Mouse (Mus musculus): ENCODE data around the gene Gprc5b.

Gene Gprc5b

DNA sequence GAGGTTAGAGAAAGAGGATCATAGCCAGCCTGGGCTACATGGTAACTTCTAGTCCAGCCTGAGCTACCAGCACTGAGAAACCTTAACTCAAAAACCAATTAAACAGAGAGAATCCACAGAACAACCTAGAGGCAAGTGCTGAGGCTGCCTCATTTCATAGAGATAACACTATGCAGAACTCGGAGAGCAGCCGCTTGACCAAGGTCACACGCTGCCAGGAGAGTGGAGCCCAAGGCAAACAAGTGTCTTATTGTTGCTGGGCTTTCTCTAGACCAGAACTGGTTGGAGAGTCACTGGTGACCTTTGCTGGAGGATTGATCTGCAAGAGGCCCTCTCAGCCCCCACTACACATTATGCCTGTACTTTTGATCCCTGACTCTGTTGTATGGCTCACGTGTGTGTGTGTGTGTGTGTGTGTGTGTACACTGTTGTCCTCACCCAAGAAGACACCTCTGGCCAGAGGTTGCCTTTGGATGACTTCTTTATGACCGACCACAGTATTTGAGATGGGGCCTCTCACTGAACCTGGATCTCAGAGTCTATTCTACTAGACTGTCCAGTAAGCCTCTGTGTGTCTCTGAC, 5.6 kb downstream of the Gprc5b start:
- DNase-seq = no peak

DNA sequence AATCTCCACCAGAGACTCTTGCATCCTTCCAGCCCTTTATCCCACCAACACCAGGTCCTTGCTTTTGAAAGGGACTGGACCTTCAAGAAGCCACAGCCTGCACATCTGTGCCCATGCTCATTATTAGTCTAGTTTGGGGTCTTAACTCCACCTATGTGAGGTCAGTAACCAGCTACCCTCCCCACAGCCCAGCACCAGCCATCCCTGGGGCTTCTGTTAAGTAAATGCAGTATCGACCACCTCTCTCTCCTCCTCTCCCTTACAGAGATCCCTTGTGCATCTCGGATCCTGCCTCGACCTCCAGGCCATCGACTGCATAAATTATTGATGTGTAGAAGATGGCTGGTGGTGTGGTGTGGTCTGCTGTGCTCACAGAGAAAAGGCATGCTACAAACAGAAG, 8.6 kb downstream of the Gprc5b start:
- DNase-seq = no peak

DNA sequence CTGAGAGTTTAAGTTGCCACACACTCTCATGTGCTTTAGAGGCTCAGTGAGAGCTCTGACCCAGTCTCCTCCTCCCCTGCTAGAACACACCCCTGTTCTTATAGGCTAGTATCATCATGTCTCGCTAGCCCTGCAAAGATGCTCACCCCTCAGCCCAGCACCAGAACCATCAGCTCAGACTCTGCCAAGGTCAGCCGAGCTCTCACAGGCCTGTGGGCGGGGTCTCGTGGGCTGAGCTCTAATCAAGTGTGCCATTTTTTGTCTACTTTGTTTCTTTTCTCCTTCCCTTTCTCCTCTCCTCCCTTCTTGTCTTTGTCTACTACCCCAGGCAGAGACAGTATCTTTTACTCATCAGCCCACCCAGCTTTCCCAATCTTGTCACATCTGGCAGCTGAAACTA, 9.2 kb downstream of the Gprc5b start:
- no peak for DNase-seq

DNA sequence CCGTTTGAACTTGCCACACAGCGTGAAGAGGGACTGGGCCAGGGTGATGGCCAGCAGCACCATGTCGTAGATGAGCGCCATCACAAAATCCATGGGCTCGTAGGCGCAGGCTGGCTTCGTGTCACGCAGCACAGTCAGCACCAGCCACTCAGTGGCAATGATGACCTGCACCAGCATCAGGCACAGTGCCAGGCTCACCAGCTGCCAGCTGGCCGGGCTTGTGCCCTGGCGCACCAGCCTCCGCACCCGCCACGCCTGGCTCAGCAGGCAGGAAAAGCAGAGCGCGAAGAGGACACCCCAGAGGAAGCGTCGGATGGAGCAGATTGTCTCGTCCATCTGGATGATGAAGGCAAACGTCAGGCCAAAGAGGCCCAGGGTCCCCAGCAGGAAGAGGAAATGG, 11.1 kb downstream of the Gprc5b start:
- DNase-seq = peak; percentile 19 to 46

DNA sequence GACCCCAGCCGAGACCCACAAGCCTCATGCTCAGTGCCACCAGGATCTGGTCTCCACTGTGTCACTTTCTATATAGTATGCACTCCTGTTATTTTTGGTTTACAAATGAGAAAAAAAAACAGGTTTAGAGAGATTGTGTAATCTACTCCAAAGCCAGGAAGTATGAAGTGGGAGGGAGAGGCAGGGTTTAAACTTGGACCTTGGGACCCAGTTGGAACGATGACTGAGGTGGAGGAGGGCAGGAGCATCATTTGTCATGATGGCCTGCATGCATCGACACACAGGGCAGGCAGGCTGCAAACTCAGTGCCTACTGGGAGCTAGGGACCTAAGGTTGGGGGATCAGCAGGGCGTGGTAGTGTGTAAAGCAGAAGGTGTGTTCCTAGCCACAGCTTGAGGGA, 12.4 kb downstream of the Gprc5b start:
- DNase-seq = no peak

DNA sequence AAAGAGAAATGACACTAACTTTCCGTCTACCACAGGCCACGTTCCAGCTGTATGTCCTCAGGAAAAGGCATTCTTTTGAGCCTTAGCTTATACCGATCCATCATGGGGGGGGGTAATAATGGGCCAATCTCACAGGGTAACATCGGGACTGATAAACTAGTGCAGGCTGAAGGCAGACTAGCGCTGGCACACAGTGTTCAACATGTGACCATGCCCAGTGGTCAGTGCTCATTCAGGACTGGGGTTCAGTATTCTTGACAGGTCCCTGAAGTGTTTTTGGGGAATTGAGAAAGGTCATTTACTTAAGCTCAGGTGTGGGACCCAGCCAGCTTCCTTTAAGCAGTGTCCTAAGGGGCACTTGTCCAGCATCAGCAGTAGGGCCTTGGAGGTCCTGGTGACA, 13.2 kb downstream of the Gprc5b start:
- no peak for DNase-seq

DNA sequence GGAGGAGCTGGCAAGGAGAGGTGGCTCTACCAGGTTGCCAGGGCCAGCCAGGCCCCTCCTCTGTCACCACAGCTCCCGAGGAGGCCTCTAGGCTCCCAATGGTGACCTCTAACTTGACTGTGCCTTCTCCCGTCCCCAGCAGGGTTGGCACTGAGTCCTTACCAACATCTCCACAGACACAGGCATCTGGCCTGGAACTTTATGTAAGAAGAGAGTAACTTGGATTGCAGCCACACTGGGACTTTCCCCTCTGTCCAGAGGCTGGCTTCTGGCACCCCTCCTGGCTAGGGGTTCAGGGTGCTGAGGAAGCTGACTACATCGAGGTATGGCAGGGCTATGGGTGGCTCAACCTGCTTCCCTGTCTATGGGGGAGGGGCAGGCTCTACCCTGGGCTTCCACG, 13.7 kb downstream of the Gprc5b start:
- DNase-seq = no peak

DNA sequence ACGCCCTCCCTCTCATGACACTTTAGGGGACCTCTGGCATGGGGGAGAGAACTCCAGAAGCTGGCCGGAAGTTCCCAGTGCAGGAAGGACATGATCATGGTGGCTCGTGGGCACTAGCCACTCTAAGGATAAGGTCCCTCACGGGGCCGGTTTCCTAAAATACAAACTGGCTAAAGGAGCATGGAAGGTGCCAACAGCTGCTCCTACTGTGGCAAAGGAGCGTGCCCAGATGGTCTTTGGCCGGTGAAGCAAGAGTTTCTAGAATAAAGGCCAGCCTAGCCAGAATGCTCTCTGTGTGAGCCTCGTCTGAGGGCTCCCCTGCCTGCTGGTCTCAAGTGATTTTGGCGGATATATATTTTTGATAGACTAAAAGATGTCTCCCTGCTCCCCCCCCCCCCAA, 15.3 kb downstream of the Gprc5b start:
- DNase-seq = no peak

DNA sequence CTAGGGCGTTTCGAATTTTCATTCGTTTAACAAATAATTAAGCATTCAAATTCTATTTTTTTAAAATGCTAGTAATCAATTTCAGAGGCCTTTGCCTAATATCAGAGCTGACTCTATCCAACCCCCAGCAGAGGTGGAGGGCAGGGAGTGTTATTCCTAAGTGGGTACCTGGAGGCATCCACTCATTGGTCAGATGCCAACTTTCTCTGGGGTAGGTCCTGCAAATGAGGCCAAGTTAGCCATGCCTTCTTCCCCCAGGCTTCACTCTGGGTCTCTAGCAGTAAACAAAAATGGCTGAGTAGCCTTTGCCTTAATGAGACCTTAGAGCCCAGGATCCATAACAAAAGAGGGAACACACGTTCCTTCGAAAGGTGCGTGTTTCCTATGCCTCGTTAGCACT, 15.9 kb downstream of the Gprc5b start:
- DNase-seq = no peak

DNA sequence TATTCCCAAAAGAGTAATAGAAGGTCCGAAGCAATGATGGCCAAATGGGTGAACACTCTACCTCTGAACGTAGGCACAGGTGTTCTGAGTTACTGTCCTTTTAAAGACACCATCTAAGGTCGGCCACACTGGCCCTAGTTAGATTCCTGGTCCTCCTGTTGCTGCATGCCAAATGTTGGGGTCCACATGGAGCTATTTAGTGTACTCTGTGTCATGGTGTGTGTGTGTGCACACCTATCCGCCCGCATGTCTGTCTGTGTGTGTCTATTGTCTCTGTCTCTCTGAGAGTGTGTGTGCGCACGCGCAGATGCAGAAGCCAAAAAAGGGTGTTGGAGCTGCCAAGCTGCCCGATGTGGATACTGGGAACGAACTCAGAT, 17.9 kb downstream of the Gprc5b start:
- DNase-seq = no peak

DNA sequence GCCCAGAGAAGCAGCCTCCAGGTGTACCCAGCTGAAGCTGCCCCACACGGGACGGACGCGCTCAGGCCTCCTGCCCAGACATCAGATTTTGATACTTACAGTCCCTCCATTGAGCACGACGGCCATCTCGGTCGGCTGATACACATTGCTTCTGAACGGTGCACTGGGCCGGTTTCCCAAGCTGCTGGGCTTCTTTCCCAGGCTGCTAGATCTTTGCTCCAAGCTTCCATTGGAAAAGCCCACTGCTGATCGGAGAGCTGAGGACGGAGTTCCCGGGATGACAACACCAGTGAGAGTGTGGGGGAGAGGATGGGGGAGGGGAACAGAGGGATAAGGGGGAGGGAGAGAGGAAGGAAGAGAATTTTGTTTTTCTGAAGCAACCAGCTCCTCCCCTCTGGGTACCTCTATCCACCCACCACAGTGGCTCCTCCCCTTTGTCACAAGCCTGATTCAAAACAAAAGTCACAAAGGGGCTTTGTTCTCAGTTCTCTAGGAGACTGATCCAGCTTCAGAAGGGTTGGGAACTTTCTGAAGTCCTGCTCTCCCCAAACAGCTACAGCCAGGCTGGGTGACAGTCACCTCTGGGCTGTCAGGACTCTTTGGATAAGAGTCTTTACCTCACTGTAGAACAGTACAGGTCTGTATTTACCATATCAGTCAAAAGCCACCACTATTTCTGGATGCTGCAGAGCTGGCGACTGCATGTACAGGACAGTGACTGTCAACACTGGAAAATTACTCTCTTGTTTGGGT, 18.4 kb downstream of the Gprc5b start:
- DNase-seq = peak; percentile 35 to 64

DNA sequence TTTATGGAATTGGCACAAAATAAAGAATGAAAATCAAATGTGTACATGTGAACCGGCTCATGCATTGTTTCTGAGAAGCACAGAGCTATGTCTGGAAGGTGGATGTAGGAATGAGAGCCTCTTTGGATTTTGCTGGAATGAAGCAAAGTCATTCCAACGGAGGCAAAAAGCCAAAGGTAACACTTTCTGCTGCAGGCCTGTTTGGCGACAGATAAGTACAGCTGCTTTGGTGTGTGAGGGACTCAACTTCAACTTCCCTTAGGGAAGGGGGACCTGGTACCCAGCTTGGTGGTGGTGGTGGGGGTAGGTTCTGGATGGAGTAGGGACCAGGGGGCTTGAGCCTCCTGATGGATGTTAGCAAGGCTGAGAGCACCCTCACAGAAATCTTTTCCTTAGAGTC, 19.2 kb downstream of the Gprc5b start:
- DNase-seq = no peak

DNA sequence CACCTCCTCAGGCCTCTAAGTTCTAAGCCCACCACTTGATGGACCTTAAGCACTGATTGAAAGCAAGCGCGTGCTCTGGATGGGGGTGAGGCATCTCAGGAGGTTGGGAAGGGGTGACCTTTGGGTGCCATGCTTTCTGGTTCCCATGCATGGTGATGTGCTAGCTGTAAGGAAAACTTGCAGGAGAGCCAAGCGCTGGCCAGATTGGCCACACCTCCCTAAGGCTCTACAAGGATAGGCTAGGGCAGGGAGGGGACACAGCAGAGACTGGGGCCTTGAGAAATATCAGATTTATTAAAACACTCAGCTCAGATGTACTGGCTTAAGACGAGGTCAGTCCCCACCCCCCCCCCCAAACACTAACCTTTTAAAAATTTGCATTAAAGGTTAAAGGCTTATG, 21.6 kb downstream of the Gprc5b start:
- DNase-seq = no peak

DNA sequence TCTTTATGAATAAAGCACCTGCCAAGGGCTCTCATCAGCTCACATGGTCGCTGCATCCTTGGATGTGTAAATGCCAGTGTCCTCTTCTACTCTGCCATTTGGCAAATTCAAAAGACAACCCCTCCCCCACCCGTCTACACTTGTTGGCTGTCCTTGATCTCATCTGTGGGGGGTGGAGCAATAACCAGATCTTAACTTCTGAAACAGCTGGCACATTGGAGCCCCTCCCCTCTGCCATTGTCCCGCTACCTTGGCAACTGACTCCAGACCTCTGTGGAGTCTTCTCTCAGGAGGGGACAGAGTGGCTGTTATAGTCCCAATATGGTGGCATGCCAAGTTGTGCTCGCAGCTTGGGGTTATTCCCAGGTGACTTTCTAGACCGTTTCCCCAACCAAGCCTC, 22.7 kb downstream of the Gprc5b start:
- DNase-seq = peak in 1 of 2 experiments; percentile 6

DNA sequence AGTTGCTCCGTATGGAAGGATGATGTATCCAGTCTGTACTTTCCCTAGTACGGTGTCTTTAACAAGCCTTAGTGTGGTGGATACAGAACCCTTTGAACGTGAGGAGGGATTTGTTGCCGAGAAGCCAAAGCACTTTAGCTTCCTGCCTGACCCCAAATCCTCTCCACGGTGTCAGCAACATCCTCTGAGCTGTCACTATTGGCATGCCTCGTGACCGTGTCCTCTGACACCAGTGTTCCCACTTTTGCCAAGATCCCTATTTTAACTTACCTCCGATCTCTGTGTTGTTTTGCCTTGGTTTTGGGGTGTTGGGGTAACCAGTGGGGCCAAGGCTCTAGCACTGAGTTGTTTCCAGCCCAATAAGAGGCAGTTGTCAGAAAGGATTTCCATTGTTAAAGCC, 23.5 kb downstream of the Gprc5b start:
- no peak for DNase-seq

DNA sequence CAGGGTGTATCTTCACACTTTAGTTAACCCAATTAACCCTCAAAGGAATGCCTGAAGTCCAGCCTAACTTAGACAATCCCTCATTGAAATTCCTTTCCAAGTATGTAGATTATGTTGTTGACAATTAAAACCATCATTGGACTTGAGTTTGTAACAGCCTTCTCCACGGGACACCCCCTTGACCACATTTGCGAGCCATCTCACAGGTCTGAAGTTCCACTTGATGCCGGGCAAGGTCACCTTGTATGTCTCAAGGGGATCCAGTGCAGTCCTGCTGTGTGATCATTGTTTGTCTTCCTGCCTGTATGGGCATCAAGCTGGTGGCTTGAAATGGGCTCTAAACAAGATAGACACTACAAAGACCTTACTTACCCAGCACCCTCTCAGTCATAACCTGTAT, 26.1 kb downstream of the Gprc5b start:
- no peak for DNase-seq

DNA sequence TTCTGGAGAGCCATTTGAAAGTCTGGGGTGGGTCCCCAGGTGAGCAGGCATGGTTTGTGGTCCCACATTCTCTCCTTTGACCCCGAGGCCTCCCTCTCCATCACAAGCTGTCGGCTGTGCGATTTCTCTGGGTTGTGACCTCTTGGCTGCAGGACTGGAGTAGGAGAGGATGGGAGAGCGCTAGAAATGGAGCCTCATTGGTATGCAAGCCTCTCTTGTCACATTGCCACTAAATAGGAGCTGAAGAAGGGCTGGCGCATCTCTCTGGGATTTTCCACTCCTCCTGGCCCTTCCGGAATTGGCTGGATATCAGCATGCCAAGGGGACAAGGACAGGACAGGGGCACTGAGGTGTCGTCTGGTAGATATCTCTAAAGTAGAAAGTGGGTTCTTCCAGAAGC, 29.8 kb downstream of the Gprc5b start:
- DNase-seq = no peak

DNA sequence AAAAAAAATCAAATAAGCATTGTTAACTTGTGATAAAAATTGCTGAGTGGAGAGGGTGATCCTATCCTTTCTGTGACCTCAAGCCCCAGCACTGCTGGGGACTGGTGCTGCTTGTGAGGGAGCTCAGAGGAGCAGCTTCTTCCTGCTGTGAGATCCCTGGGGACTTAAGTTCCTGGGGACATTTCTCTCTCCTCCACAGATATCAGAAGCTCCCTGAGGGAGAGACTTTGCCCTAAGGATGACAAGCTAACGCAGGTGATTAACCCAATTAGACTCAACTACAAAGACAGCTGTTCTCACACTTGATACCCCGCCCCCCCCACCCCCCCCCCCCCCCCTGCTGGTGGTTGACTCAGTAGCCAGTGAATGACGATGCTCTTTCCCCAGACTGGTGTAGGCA, 30.2 kb downstream of the Gprc5b start:
- no peak for DNase-seq

DNA sequence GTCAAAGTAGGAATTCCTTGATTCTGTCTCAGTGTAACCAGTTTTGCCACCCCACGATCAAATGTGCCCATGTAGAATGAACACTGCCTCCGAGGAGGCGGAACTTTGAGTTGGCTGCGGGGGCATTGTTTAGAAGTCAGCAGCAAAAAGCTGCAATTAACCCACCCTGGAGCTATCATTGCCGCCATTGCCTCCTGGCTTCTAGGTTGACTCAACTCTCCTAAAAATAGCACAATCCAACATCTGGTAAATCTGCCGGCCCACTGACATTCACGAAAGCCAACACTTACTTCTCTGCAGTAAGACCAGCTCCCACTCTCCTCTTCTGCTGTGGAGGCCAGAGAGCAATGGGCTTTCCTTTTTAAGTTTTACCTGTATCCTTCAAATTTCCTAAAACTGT, 35.8 kb downstream of the Gprc5b start:
- DNase-seq = no peak

DNA sequence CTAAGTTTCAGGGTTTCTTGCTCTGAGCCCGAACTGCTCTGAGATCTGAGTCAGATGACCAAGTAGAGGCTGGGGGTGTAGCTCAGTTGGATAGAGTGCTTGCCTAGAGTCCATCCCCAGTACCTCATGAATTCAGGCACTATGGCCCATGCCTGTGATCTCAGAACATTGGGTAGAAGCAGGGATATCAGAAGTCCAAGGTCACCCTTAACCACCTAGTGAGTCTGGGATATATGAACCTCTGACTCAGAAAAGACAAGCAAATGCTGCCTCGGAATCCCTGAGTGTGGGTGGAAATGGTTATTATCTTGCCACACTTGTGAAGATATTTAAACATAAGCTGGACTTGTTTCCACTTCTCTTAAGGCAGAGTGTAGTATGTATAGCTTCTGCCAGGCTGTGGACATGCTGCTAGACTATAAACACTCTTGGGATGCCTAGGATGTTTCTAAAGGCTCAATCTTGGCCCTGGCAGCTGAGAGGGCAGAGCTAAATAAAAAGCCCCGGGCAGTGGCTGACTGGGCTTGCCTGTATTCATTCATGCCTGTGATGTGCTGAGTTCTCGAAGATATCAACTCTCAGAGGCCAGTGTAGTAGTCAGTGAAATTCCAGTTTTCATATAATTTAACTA, 38.3 kb downstream of the Gprc5b start:
- no peak for DNase-seq

DNA sequence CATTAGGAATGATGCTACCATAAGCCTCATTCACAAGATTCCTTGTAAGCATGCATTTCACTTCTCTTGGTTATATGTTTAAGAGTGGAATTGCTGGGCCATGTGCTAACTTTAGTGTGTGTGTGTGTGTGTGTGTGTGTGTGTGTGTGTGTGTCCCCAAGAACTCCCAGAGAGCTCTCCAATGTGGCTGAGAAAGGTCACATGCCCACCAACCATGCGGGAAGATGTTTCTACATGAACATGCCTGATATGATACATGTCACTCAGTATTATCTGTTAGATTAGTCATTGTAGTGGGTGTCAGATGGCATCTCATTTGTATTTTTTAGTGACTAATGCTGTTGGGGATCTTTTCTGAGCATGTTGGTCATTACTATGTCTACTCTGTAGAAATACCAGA, 40.0 kb downstream of the Gprc5b start:
- no peak for DNase-seq

DNA sequence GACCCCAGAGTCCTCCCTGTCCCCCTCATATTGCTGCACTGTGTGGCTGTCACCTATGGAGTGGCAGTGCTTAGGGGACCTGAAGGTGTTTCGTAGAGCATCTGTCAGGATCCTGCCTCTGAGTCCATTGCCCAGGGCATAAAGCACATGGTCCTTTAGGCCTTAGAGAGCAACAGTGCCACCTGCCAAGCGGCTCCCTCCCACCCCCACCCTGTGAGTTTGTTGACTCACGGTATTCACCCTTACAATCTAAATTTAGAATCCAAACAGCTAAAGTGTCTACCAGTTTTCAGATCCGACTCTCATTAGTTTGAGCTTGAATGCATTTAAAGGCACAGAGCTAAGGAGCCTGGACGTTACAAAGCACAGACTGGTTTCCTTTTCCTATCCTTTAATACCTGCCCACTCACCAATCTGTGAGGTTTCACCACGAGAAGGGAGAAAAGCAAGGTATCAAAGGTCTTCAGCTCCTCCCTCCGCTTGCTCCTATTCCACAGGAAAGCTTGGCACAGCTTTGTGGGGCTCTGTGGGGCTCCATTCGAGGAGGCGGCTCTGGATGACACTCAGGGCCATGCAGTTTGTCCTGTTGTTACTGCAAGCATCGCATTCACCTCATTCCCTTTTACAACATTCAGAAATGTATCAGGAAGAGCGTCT, 41.3 kb downstream of the Gprc5b start:
- no peak for DNase-seq

DNA sequence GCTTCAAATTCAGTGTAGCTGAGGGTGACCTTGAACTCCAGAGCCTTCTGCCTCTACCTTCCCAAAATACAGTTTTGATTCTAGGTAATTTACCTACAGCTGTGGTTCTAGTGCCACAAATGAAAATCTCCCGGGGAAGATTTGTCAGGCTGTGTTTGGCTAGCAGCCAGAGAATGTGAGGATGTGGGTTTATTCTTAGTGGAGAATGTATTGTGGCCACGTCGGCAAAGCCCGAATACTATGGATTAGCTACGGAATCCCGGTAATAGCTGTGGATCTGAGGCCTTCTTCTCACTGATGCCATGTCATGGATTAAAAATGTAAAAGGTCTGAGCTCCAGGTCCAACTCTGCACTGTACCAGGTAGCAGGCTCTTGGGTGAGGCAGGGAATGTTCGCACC, 45.3 kb downstream of the Gprc5b start:
- DNase-seq = no peak

DNA sequence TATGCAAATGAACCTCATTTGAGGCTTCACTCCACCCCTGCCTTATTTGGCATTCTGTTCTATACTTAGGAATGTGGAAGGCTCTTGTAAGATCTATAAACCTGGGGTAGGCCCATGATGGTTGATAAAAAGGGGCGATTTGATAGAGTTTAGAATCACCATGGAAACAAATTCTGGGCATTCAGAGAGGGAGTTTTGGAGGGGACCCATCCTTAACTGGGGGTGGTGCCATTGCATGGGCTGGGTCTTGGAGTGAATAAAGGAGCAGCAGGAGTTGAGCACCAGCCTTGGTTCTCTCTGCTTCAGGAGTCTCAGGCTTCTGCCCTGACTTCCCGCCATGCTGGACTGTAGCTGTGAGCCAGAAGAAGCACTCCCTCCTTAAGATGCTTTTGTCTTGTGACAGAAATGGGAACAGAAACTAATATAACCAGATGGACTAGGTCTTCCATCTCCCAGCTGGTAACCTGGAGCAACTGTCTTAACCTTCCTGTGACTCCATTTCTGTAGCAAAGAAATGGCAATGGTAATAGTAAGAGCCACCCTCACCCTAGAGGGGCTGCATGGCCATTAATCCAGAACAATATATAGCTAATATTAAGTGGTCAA, 46.2 kb downstream of the Gprc5b start:
- DNase-seq = no peak

All from lung, postnatal 4 days (tissue).